Mouse (Mus musculus) CH12.LX (cell line): ENCODE measurements around the gene Riok1. TPM values are rescaled to one million over a fixed set of nuclear protein-coding genes. Genes with fewer than 3 reads are reported as not detected.

Source experiments
- DNase-seq: peaks from one replicate; pipeline ENCODE4 v3.0.0-alpha.2; 2013; ENCODE audit errors: extremely low read depth
- H3K27ac ChIP-seq: 2 replicates; pipeline ENCODE4 v1.5.1; 2012; ENCODE audit warnings: low read depth, mild to moderate bottlenecking, control low read depth, moderate library complexity; ENCODE audit not compliant: insufficient read depth
- H3K27me3 ChIP-seq: replicated peaks from 2 replicates; pipeline ENCODE3; 2012; ENCODE audit warnings: inconsistent platforms
- H3K36me3 ChIP-seq, 2 experiments: replicated peaks in 1 of 2; 2 replicates each; pipeline versions ENCODE3 to v1.6.1; 2012; ENCODE audit warnings: inconsistent platforms in 1 of 2, low read length in 1 of 2, mild to moderate bottlenecking in 1 of 2, mixed read lengths in 1 of 2, moderate library complexity in 1 of 2; ENCODE audit not compliant: control insufficient read depth in 1 of 2, insufficient read depth in 1 of 2
- H3K4me1 ChIP-seq, 2 experiments: 2 replicates each; pipeline ENCODE4 v1.6.1; 2012; ENCODE audit warnings: inconsistent platforms in 1 of 2, moderate library complexity in 1 of 2; ENCODE audit not compliant: insufficient read depth in 2 of 2, control insufficient read depth in 1 of 2
- H3K4me2 ChIP-seq: 2 replicates; pipeline ENCODE4 v1.6.1; 2012; ENCODE audit warnings: low read depth, mild to moderate bottlenecking, control low read depth; ENCODE audit not compliant: poor library complexity, insufficient read depth, severe bottlenecking
- H3K4me3 ChIP-seq, 3 experiments: fragments of 150-350 bp in 1 of 3; sonication (generic) in 1 of 3; replicated peaks in 1 of 3; 2 replicates each; pipeline versions ENCODE3 to v1.5.1; 2011 to 2012; ENCODE audit warnings: low read depth in 2 of 3, low read length in 2 of 3, mild to moderate bottlenecking in 2 of 3, moderate library complexity in 2 of 3, control low read depth in 1 of 3, improper control_type of control experiment in 1 of 3, inconsistent platforms in 1 of 3, mixed read lengths in 1 of 3; ENCODE audit not compliant: poor library complexity in 1 of 3
- H3K79me2 ChIP-seq: replicated peaks from 2 replicates; pipeline ENCODE4 v1.6.1; 2012; ENCODE audit warnings: mild to moderate bottlenecking, moderate library complexity; ENCODE audit not compliant: control insufficient read depth, poor library complexity, insufficient read depth, severe bottlenecking; ENCODE audit errors: extremely low read depth
- H3K9ac ChIP-seq: 2 replicates; pipeline ENCODE4 v1.6.1; 2012; ENCODE audit warnings: low read depth, mild to moderate bottlenecking, control low read depth, moderate library complexity; ENCODE audit not compliant: insufficient read depth
- H3K9me3 ChIP-seq: replicated peaks from 2 replicates; pipeline ENCODE3; 2012; ENCODE audit warnings: low read length, inconsistent platforms, mixed read lengths
- CHD1 ChIP-seq: IDR thresholded peaks from 2 replicates; pipeline ENCODE4 v1.6.1; 2012; ENCODE audit warnings: low read depth, low read length, improper control_type of control experiment, inconsistent platforms
- CHD2 ChIP-seq: IDR thresholded peaks from 2 replicates; pipeline ENCODE4 v1.6.1; 2011; ENCODE audit warnings: low read length, improper control_type of control experiment
- CTCF ChIP-seq, 2 experiments: IDR thresholded peaks in 1 of 2; conservative IDR thresholded peaks in 1 of 2; 2 replicates each; pipeline ENCODE4 v1.5.1; 2011 to 2012; ENCODE audit warnings: low read depth in 2 of 2, low read length in 2 of 2, improper control_type of control experiment in 1 of 2, inconsistent platforms in 1 of 2, mild to moderate bottlenecking in 1 of 2, moderate library complexity in 1 of 2
- E2F4 ChIP-seq: IDR thresholded peaks from 2 replicates; pipeline ENCODE4 v1.6.1; 2011; ENCODE audit warnings: low read depth, low read length, improper control_type of control experiment; ENCODE audit not compliant: insufficient replicate concordance
- EP300 ChIP-seq: IDR thresholded peaks from 2 replicates; pipeline ENCODE4 v1.6.1; 2011; ENCODE audit warnings: low read length, improper control_type of control experiment
- ETS1 ChIP-seq: conservative IDR thresholded peaks from 2 replicates; pipeline ENCODE4 v1.6.1; 2012; ENCODE audit warnings: low read depth, mild to moderate bottlenecking, inconsistent platforms, low read length, improper control_type of control experiment, moderate library complexity
- GABPA ChIP-seq: IDR thresholded peaks from 2 replicates; pipeline ENCODE4 v1.6.1; 2012; ENCODE audit warnings: low read depth, low read length, improper control_type of control experiment, inconsistent platforms; ENCODE audit not compliant: insufficient replicate concordance
- HCFC1 ChIP-seq: IDR thresholded peaks from 2 replicates; pipeline ENCODE4 v1.6.1; 2012; ENCODE audit warnings: low read depth, mild to moderate bottlenecking, inconsistent platforms, low read length, improper control_type of control experiment
- IRF4 ChIP-seq: IDR thresholded peaks from 2 replicates; pipeline ENCODE4 v1.6.1; 2014; ENCODE audit warnings: low read depth, mild to moderate bottlenecking, inconsistent platforms, low read length, improper control_type of control experiment
- JUND ChIP-seq: conservative IDR thresholded peaks from 2 replicates; pipeline ENCODE4 v1.6.1; 2011; ENCODE audit warnings: low read depth, low read length, improper control_type of control experiment
- KAT2A ChIP-seq: IDR thresholded peaks from 2 replicates; pipeline ENCODE4 v1.6.1; 2012; ENCODE audit warnings: low read length, improper control_type of control experiment, inconsistent platforms; ENCODE audit not compliant: insufficient replicate concordance
- MAZ ChIP-seq: IDR thresholded peaks from 2 replicates; pipeline ENCODE4 v1.6.1; 2012; ENCODE audit warnings: low read depth, mild to moderate bottlenecking, inconsistent platforms, low read length, improper control_type of control experiment, moderate library complexity
- MYC ChIP-seq: IDR thresholded peaks from 2 replicates; pipeline ENCODE4 v1.6.1; 2011; ENCODE audit warnings: low read depth, mild to moderate bottlenecking, improper control_type of control experiment, low read length
- NELFE ChIP-seq: IDR thresholded peaks from 2 replicates; pipeline ENCODE4 v1.6.1; 2011; ENCODE audit warnings: low read depth, low read length, improper control_type of control experiment
- RAD21 ChIP-seq: IDR thresholded peaks from 2 replicates; pipeline ENCODE4 v1.6.1; 2011; ENCODE audit warnings: low read depth, mild to moderate bottlenecking, low read length, improper control_type of control experiment, moderate library complexity
- SIN3A ChIP-seq: IDR thresholded peaks from 2 replicates; pipeline ENCODE4 v1.6.1; 2012; ENCODE audit warnings: low read length, improper control_type of control experiment, inconsistent platforms
- SMC3 ChIP-seq: IDR thresholded peaks from 2 replicates; pipeline ENCODE4 v1.6.1; 2011; ENCODE audit warnings: low read depth, low read length, improper control_type of control experiment
- USF1 ChIP-seq: IDR thresholded peaks from 2 replicates; pipeline ENCODE4 v1.6.1; 2014; ENCODE audit warnings: low read depth, mild to moderate bottlenecking, inconsistent platforms, low read length, improper control_type of control experiment
- USF2 ChIP-seq: conservative IDR thresholded peaks from 2 replicates; pipeline ENCODE4 v1.6.1; 2011; ENCODE audit warnings: low read depth, low read length, improper control_type of control experiment
- ZMIZ1 ChIP-seq: IDR thresholded peaks from 2 replicates; pipeline ENCODE4 v1.6.1; 2012; ENCODE audit warnings: low read depth, mild to moderate bottlenecking, inconsistent platforms, low read length, improper control_type of control experiment
- ZNF384 ChIP-seq: IDR thresholded peaks from 2 replicates; pipeline ENCODE4 v1.6.1; 2012; ENCODE audit warnings: low read depth, low read length, improper control_type of control experiment, inconsistent platforms
- dilution Hi-C: fragments of 300-500 bp; cut with MboI; formaldehyde crosslinking; loops from 2 replicates; pipeline ENCODE4 v1.14.3; 2020; ENCODE audit warnings: low sequenced_read_pairs; ENCODE audit not compliant: extremely low pct_unique_long_range_greater_than_20kb, extremely low pct_ligation_motif_present
- in situ Hi-C: fragments of 300-500 bp; cut with MboI; formaldehyde crosslinking; loops from 3 replicates; pipeline ENCODE4 v1.14.3; 2019; ENCODE audit warnings: low sequenced_read_pairs, low pct_ligation_motif_present, low pct_unique_long_range_greater_than_20kb, mixed read lengths
- polyA plus RNA-seq: library from polyadenylated mRNA; unstranded; fragments of >175 nt; gene quantifications from 2 replicates; pipeline ENCODE4 v1.2.1, GENCODE M21; 2012; ENCODE audit warnings: low read depth; ENCODE audit not compliant: insufficient read length
- total RNA-seq, 2 experiments: library from RNA; depleted of rRNA; stranded (reverse); fragments of 300-350 nt in 1 of 2; fragments of >200 nt in 1 of 2; gene quantifications; 2 replicates each; pipeline ENCODE4 v1.2.3; 2012 to 2014

Riok1 gene
- total and polyA plus RNA-seq, 3 experiments, result 33.9 to 67.0 (median 52.4) TPM

DNA sequence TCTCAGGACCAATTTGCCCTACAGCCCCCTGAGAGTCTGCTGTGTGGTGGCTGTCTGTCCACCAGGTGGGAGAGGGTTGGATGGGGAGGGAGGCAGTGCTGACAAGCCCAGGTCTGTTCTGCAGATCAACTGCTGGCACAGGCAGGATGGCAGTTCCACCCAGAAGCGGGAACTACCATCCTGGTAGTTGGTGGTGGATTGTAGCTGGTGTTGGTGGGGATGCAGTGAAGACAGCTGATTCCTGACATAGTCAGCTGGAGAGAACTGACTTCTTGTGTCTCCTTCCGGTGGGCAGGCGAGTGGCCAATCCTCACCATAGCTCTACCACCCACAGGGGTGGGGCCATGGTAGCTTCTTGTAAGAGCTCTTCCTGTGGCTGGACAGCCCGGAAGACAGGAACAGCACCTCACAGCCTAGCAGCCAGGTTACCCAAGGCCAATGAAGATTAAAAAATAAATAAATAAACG lies 26.3 kb upstream of the Riok1 start (continued):
- peak; percentile 41; the same call in 1 of the 2 replicates for TF ChIP-seq ZMIZ1
- peak; percentile 29; the same call in 1 of the 2 replicates for TF ChIP-seq IRF4
- peak; percentile 66 for TF ChIP-seq NELFE
- TF ChIP-seq GABPA, result no peak
- no peak for TF ChIP-seq USF2
- no peak for TF ChIP-seq USF1

DNA sequence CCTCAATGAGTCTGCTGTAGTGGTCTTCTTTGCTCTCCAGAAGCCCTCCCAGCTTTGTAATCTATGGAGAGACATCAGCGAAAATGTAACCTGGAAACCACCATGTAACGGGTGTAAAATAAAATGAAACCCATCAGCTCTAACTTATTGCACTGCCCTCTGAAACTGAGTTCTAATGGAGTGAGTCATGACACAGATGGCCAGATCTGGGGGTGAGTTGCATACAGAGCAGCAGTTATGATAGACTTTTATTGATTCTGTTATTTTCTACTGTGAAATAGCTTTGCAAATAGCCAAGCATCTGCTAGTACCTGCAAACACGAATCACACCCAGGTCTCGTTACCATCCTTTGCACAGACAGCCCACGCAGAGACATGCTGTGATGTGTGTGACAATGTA lies 24.4 kb upstream of the Riok1 start:
- no peak for DNase-seq
- TF ChIP-seq EP300 (no peak), SIN3A (no peak), MYC (no peak), RAD21 (no peak), SMC3 (no peak), E2F4 (no peak), ZNF384 (no peak), JUND (no peak), KAT2A (no peak), CTCF (conservative IDR thresholded peaks at IDR 0.05 in 1 of 2, IDR thresholded peaks at IDR 0.05 in 1 of 2; ENCODE audit: low read depth in 2 of 2, low read length in 2 of 2) (no peak), USF2 (no peak), HCFC1 (no peak), CHD2 (no peak), USF1 (no peak), NELFE (no peak), GABPA (no peak), MAZ (no peak), ETS1 (no peak), IRF4 (no peak), CHD1 (no peak)
- TF ChIP-seq, all 38 proteins: peak for 0
- H3K9ac ChIP-seq, result 0 out of 2 replicates have a peak overlapping the region, but pooled peaks have one; percentile 43
- peaks cover 3% of the 10 kb centered on the region for H3K9me3 ChIP-seq
- peaks cover 12 to 36% of the 10 kb centered on the region in 2 experiments for H3K4me1 ChIP-seq
- dilution Hi-C loops, result no loop called here
- in situ Hi-C loops, result no loop called here
- no peak overlapping the region for H3K4me3 ChIP-seq
- no peaks in the 10 kb centered on the region for H3K79me2 ChIP-seq
- peak overlapping the region; percentile 65; the same call in 1 of the 2 replicates for H3K4me2 ChIP-seq
- no peak overlapping the region for H3K27ac ChIP-seq
- H3K36me3 ChIP-seq, result peaks cover 0 to 2% of the 10 kb centered on the region in 2 experiments
- H3K27me3 ChIP-seq, result no peaks in the 10 kb centered on the region
